Mouse (Mus musculus) embryonic facial prominence, embryonic 13.5 days (tissue): Measurements from ENCODE around the gene Nat8f5. TPM values are rescaled to one million over a fixed set of nuclear protein-coding genes. Genes with fewer than 3 reads are reported as not detected.
"Not testable (repeated sequence)": the region's sequence is repeated elsewhere in the genome, so short reads cannot be mapped to it uniquely, and the experiment has no call there.

Experiments
- ATAC-seq: fragments of 200-750 bp; cut with Nextera tagmentation; 2 replicates; pipeline ENCODE4 v1.8.0; 2017; ENCODE audit warnings: low read depth; ENCODE audit not compliant: insufficient number of reproducible peaks, insufficient read depth, low FRiP score, low TSS enrichment
- H3K27ac ChIP-seq: fragments of 300-500 bp; sonication (generic); 2 replicates; pipeline ENCODE4 v1.5.1; 2015; ENCODE audit warnings: moderate library complexity, mild to moderate bottlenecking, inconsistent platforms
- H3K27me3 ChIP-seq: fragments of 300-500 bp; sonication (generic); 2 replicates; pipeline ENCODE4 v1.6.1; 2015; ENCODE audit warnings: mild to moderate bottlenecking, inconsistent platforms
- H3K36me3 ChIP-seq: fragments of 300-500 bp; sonication (generic); 2 replicates; pipeline ENCODE4 v1.6.1; 2015; ENCODE audit warnings: mild to moderate bottlenecking, inconsistent platforms
- H3K4me1 ChIP-seq: fragments of 300-500 bp; sonication (generic); 2 replicates; pipeline ENCODE4 v1.6.1; 2015; ENCODE audit warnings: inconsistent platforms
- H3K4me2 ChIP-seq: fragments of 300-500 bp; sonication (generic); 2 replicates; pipeline ENCODE4 v1.6.1; 2015; ENCODE audit warnings: moderate library complexity, mild to moderate bottlenecking, inconsistent platforms
- H3K4me3 ChIP-seq: fragments of 300-500 bp; sonication (generic); 2 replicates; pipeline ENCODE4 v1.5.1; 2015; ENCODE audit warnings: mild to moderate bottlenecking, inconsistent platforms
- H3K9ac ChIP-seq: fragments of 300-500 bp; sonication (generic); 2 replicates; pipeline ENCODE4 v1.6.1; 2015; ENCODE audit warnings: mild to moderate bottlenecking, inconsistent platforms
- H3K9me3 ChIP-seq: fragments of 300-500 bp; sonication (generic); 2 replicates; pipeline ENCODE4 v1.6.1; 2016; ENCODE audit warnings: inconsistent platforms
- WGBS: fragments of 180-500 bp; shearing (Covaris S2); methylation state at CpG from one replicate; pipeline ENCODE4 v1.1.7; 2015; ENCODE audit warnings: mixed read lengths; 5-methylcytosine and 5-hydroxymethylcytosine counted together
- polyA plus RNA-seq: library from polyadenylated mRNA; unstranded; fragments of >200 nt; fragmentation: Nextera tagmentation; extraction: Ambion mirVana; gene quantifications from 2 replicates; pipeline ENCODE4 v1.2.1, GENCODE M21; 2015

Nat8f5 gene
- polyA plus RNA-seq, 1 experiment from 2014 or later, result not detected

DNA sequence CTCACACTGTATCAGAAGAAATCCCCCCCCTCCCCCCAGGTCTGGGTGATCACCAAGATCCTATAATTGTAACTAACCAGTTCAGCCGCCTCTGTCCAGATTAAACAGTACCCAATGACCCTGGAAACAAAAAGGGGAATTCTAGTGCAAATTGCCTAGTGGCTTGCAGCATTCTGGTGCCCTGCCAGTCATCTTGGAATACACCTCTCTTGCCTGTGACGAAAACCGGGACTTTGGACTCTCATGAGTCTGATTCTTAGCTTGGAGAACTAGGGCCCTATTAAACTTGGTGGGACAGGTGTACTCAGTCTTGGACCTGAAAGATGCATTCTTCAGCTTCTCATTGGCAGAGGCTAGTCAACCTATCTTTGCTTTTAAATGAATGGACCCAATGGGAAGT lies 32.7 kb upstream of the Nat8f5 start:
- no peak overlapping the region for H3K27ac ChIP-seq

DNA sequence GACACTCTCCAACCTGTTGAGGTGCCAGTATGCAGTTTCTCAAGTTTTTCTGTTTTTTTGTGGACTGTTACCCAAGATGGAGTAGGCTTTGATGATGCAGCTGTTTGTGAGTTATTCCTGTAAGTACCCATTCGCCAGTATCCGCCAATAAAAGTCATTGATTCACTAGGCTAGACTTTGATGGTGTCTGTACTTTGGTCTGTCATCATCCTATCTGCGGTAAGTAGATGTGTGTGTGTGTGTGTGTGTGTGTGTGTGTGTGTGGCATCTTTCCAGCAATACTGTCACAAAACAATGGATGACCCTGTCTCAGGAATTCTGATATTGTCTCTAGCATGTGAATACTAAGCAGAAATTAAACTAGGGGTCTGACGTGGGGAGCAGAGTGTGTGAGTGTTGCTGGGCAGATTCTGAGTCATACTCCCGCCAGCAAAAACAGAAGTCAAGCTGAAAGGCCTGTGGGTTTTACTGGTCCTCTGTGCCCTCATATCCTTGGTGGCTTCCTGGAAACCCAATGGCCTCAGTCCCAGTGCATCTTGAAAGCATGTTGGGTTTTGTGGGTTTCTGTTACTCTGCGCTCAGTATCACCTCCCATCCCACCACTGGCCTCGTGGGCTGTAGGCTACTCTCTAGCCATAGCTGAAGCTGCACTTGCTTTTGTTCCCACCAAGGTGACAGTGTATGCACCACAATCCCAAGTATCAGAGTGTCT lies 30.4 kb upstream of the Nat8f5 start:
- no peak overlapping the region for H3K27ac ChIP-seq
- no peaks in the 10 kb centered on the region for H3K4me1 ChIP-seq
- no peak overlapping the region for H3K9ac ChIP-seq
- ATAC-seq, result no peak
- no peaks in the 10 kb centered on the region for H3K9me3 ChIP-seq
- no peaks in the 10 kb centered on the region for H3K36me3 ChIP-seq
- H3K4me2 ChIP-seq, result no peak overlapping the region
- no peak overlapping the region for H3K4me3 ChIP-seq
- WGBS, result 92% methylated on average over 7 of the region's 7 CpGs
- H3K27me3 ChIP-seq, result no peaks in the 10 kb centered on the region

More for the DNA sequence above, 32.7 kb upstream of the Nat8f5 start:
- Histone ChIP-seq H3K9ac (no peak overlapping the region), H3K4me2 (no peak overlapping the region), H3K4me1 (no peaks in the 10 kb centered on the region), H3K27me3 (no peaks in the 10 kb centered on the region), H3K9me3 (no peaks in the 10 kb centered on the region), H3K4me3 (no peak overlapping the region), H3K36me3 (no peaks in the 10 kb centered on the region)
- WGBS, result 83% methylated on average over 3 of the region's 3 CpGs
- no peak for ATAC-seq

GRCm38 (mm10) chr6:85849240-85849639 lies 28.5 kb upstream of the Nat8f5 start:
- 19% methylated on average over 2 of the region's 2 CpGs for WGBS
- H3K27ac ChIP-seq, result no peak overlapping the region
- no peak overlapping the region for H3K4me3 ChIP-seq
- no peak overlapping the region for H3K4me2 ChIP-seq
- H3K4me1 ChIP-seq, result no peaks in the 10 kb centered on the region
- no peaks in the 10 kb centered on the region for H3K27me3 ChIP-seq
- H3K9me3 ChIP-seq, result no peaks in the 10 kb centered on the region
- H3K9ac ChIP-seq, result no peak overlapping the region
- no peak for ATAC-seq
- H3K36me3 ChIP-seq, result no peaks in the 10 kb centered on the region

DNA sequence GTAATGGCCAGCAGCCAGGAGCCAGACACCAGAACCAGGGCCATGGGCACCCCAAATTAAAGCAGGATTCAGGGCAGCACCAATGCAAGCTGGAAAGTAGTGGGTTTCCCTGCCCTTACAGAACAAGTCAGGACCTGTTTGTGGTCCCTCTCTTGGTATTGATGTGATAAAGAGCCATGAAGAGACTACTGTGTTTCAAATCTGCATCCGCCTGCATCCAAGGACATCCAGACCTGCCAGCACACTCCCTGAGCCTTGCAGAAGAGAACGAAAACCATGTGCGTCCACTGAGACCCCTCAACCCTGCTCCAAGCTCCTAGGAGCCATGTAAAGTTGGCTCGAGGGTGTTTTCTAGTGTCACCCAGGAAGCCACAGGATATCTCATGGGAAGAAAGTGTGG lies 27.4 kb upstream of the Nat8f5 start:
- H3K9ac ChIP-seq, result no peak overlapping the region
- H3K4me2 ChIP-seq, result no peak overlapping the region
- ATAC-seq, result no peak
- no peak overlapping the region for H3K4me3 ChIP-seq
- WGBS, result 80% methylated on average over 4 of the region's 4 CpGs
- no peak overlapping the region for H3K27ac ChIP-seq
- H3K36me3 ChIP-seq, result no peaks in the 10 kb centered on the region
- no peaks in the 10 kb centered on the region for H3K9me3 ChIP-seq
- no peaks in the 10 kb centered on the region for H3K27me3 ChIP-seq
- H3K4me1 ChIP-seq, result no peaks in the 10 kb centered on the region

DNA sequence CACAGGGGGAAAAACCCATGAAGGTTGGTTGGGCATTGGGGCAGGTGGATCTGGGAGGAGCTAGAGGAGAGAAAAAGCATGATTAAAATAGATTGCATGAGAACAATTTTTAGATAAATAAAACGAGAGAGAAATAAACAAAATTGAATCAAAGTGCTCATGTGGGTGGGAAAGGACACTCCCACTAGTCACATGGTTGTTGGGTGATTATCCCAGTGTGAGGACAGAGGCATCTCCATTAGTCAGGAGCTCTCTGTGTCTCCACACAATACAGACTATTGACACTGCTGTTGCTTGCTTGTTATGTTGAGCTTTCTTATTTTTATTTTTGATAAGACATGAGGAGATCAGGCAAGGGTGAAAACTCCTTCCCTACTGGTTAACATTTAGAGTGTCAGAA lies 26.1 kb upstream of the Nat8f5 start:
- H3K4me2 ChIP-seq, result no peak overlapping the region
- ATAC-seq, result no peak
- H3K9ac ChIP-seq, result no peak overlapping the region
- no peak overlapping the region for H3K27ac ChIP-seq
- WGBS, result 30% methylated on average over 1 of the region's 1 CpGs
- no peaks in the 10 kb centered on the region for H3K4me1 ChIP-seq
- H3K27me3 ChIP-seq, result no peaks in the 10 kb centered on the region
- H3K4me3 ChIP-seq, result no peak overlapping the region
- no peaks in the 10 kb centered on the region for H3K9me3 ChIP-seq
- no peaks in the 10 kb centered on the region for H3K36me3 ChIP-seq

DNA sequence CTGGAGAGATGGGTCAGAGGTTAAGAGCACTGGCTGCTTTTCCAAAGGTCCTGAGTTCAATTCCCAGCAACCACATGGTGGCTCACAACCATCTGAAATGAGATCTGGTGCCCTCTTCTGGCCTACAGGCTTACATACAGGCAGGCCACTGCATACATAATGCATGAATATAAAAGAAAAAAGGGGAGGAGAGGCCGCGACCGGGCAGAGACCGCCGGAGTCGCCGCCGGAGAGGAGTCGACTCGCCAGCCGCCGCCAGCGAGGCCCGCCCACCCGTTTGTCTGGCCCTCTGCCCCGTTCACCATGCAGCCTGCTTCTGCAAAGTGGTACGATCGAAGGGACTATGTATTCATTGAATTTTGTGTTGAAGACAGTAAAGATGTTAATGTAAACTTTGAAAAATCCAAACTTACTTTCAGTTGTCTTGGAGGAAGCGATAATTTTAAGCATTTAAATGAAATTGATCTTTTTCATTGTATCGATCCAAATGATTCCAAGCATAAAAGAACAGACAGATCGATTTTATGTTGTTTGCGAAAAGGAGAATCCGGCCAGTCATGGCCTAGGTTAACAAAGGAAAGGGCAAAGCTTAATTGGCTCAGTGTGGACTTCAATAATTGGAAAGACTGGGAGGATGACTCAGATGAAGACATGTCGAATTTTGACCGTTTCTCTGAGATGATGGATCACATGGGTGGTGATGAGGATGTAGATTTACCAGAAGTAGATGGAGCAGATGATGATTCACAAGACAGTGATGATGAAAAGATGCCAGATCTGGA lies 23.1 kb upstream of the Nat8f5 start:
- not testable (repeated sequence) for H3K27ac ChIP-seq, H3K36me3 ChIP-seq, H3K4me1 ChIP-seq, H3K4me2 ChIP-seq, H3K9me3 ChIP-seq, H3K4me3 ChIP-seq, H3K9ac ChIP-seq, ATAC-seq, H3K27me3 ChIP-seq
- WGBS, result 77% methylated on average over 25 of the region's 25 CpGs

GRCm38 (mm10) chr6:85839982-85840381 lies 19.2 kb upstream of the Nat8f5 start:
- WGBS, result 24% methylated on average over 4 of the region's 4 CpGs
- no peaks in the 10 kb centered on the region for H3K9me3 ChIP-seq
- H3K4me2 ChIP-seq, result no peak overlapping the region
- no peaks in the 10 kb centered on the region for H3K36me3 ChIP-seq
- H3K4me3 ChIP-seq, result no peak overlapping the region
- no peaks in the 10 kb centered on the region for H3K4me1 ChIP-seq
- H3K27me3 ChIP-seq, result no peaks in the 10 kb centered on the region
- ATAC-seq, result no peak
- no peak overlapping the region for H3K9ac ChIP-seq
- H3K27ac ChIP-seq, result no peak overlapping the region

GRCm38 (mm10) chr6:85838674-85839073 lies 17.9 kb upstream of the Nat8f5 start:
- Histone ChIP-seq H3K9me3 (no peaks in the 10 kb centered on the region), H3K27ac (no peak overlapping the region), H3K36me3 (no peaks in the 10 kb centered on the region), H3K4me1 (no peaks in the 10 kb centered on the region), H3K4me3 (no peak overlapping the region), H3K9ac (no peak overlapping the region), H3K4me2 (no peak overlapping the region), H3K27me3 (no peaks in the 10 kb centered on the region)
- WGBS, result 29% methylated on average over 8 of the region's 8 CpGs
- ATAC-seq, result no peak

DNA sequence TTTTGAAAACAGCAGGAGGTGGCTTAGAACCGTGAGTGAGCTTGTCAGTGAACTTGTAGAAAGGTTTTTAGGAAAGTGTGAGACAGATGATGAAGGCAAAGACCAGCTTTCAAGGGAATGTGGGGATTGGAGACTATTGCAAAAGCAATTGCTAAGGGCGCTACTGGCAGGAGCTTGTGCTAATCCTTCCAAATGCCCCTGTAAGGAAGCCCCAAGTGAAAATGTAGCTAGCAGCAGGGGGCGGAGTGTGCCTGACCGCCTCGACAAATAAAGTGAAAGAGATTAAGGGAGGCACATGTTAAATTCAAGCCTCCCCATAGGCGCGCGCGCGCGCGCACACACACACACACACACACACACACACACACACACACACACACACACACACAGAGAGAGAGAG lies 16.5 kb upstream of the Nat8f5 start:
- peak overlapping the region; percentile 32 for H3K4me2 ChIP-seq
- H3K36me3 ChIP-seq, H3K27me3 ChIP-seq, H3K4me1 ChIP-seq, H3K9ac ChIP-seq, H3K9me3 ChIP-seq, H3K27ac ChIP-seq, ATAC-seq, H3K4me3 ChIP-seq: not testable (repeated sequence)
- WGBS, result 28% methylated on average over 12 of the region's 12 CpGs

- not testable (repeated sequence) for H3K4me3 ChIP-seq, H3K27me3 ChIP-seq, H3K27ac ChIP-seq, H3K4me2 ChIP-seq, H3K4me1 ChIP-seq, ATAC-seq, H3K36me3 ChIP-seq, H3K9me3 ChIP-seq, H3K9ac ChIP-seq
- WGBS, result 27% methylated on average over 9 of the region's 9 CpGs
Measured at GRCm38 (mm10) chr6:85836827-85837226, 16.1 kb upstream of the Nat8f5 start.

DNA sequence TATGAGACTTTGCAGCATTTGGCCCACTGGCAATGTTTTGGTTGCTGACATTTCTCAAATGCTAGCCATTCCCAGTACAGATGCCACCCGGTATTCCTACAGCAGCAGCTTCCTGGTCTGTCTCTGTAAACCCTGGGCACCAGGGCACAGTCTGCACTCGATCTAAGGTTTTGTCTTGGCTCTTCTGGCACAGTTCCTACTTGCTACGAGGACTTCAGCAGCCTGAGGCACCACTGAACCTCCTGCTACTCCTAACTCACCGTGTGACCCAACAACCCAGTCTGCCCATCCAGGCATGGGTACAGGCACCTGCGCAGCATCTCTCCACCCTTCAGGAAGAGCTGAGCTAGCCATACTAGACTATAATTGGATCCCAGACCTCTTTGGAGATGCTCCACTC lies 15.3 kb upstream of the Nat8f5 start:
- H3K4me3 ChIP-seq, H3K4me1 ChIP-seq, H3K9me3 ChIP-seq, H3K27ac ChIP-seq, H3K36me3 ChIP-seq, H3K4me2 ChIP-seq, H3K9ac ChIP-seq, H3K27me3 ChIP-seq, ATAC-seq: not testable (repeated sequence)
- WGBS, result 70% methylated on average over 5 of the region's 5 CpGs

DNA sequence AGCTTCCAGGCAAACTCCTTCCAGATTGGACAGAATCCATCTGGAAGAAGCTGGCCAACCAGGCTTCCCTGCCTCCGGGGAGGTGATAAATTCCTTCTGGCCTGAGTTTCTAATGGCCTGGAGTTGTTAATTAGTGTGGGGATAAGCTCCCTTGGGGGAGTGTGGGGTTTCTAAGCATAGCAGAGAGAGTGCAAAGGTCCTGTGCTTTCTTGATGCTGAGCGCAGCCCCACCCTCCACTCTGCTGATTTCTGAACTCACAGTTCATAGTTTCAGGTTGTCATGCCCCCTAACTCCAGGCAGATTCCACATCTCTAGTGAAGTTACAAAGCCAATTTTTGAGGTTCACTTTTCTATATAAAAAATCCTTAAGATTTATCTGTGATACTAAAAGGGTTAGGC lies 14.3 kb upstream of the Nat8f5 start:
- ATAC-seq, H3K36me3 ChIP-seq, H3K9ac ChIP-seq: not testable (repeated sequence)

More for the DNA sequence above, 14.3 kb upstream of the Nat8f5 start:
- WGBS, result 62% methylated on average over 1 of the region's 2 CpGs
- H3K4me1 ChIP-seq, H3K9me3 ChIP-seq, H3K4me2 ChIP-seq, H3K27ac ChIP-seq, H3K4me3 ChIP-seq, H3K27me3 ChIP-seq: not testable (repeated sequence)
